Mouse (Mus musculus) megakaryocyte, embryonic 14.5 days (primary cell): Measurements from ENCODE around the gene Ankrd11.

Experiments
- FLI1 ChIP-seq: IDR thresholded peaks from 2 replicates; pipeline ENCODE4 v1.6.1; 2012; ENCODE audit warnings: low read length, inconsistent platforms, mixed read lengths
- GATA1 ChIP-seq: IDR thresholded peaks from 3 replicates; pipeline ENCODE4 v1.6.1; 2012; ENCODE audit warnings: mixed read lengths, low read length, inconsistent platforms, borderline replicate concordance

DNA sequence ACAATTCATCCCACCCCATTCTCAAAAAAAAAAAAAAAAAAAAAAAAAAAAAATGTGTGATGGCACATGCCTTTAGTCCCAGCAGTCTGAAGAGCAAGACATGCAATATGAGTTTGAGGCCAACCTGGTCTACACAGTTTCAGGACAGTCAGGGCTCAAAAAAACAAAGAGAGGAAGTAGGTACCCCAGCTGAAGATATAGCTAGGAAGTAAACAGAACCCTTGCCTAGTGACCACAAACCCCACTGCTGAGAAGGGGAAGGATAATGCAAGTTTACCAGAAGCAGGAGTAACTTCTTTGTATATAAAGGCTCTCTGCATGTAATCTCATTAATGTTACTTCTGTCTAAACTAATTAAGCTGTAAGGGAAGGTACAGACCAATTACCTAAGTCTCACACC, 9.3 kb downstream of the Ankrd11 start:
- TF ChIP-seq GATA1 (no peak), FLI1 (no peak)
